ENCODE assay signal across 7 mouse cellular contexts in the genomic region with DNA sequence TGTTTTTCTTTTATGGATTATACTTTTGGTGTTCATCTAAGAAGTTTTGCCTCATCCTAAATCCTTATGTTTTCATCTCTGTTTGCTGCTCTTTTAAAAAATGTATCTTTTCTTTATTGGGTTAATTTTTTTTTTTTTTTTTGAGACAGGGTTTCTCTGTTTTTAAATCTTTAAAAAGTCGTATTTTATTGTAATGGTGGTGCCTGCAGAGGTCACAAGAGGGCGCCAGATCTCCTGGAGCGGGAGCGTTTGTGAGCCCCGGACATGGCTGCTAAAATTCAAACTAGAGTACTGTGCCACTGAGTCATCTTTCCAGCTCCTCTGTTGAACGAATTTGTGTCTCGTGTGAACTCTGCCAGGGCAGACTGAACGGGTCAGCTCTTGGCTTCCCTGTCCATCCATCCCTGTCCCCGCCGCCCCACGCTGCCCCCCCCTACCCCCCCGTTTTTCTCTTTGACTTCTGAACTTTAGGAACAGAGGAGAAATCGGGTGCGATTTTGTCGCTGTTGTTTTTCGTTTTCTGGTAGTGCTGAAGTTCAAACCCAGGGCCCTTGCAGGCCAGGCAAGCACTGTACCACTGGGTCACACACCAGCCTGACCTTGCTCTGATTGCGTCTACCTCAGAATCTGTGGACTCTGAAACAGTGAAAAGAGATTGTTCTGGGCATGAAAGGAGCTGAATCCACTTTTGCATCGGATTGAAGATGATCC. TPM values are rescaled to one million over a fixed set of nuclear protein-coding genes. Genes with fewer than 3 reads are reported as not detected.
A peak's percentile ranks its signal among the peaks of the same experiment; 100 is the strongest.
DNase-seq lines count a peak whose midpoint lies in the region; ATAC-seq and TF ChIP-seq lines count a peak whose summit lies in the region.

No protein-coding gene starts in this region.

- H3K27ac ChIP-seq in forebrain, postnatal 0 days (ENCODE audit: low read depth, low read length), result no peak overlapping the region
- no peak overlapping the region for H3K27ac ChIP-seq in hindbrain, embryonic 13.5 days
- H3K27ac ChIP-seq in left cerebral cortex, adult 2 months, result no peak overlapping the region
- peak overlapping the region; percentile 99 for H3K27ac ChIP-seq in macrophage

- peak overlapping the region; percentile 22; the same call in 1 of the 2 replicates for H3K4me3 ChIP-seq in forebrain, postnatal 0 days (ENCODE audit: low read depth, low read length)
- peak overlapping the region; percentile 30 for H3K4me3 ChIP-seq in hindbrain, embryonic 13.5 days
- no peak overlapping the region for H3K4me3 ChIP-seq in left cerebral cortex, adult 2 months
- H3K4me3 ChIP-seq in macrophage (ENCODE audit: inconsistent target), result peak overlapping the region; percentile 81

- H3K4me1 ChIP-seq in forebrain, postnatal 0 days (ENCODE audit: insufficient read depth), result no peaks in the 10 kb centered on the region
- peaks cover 4% of the 10 kb centered on the region for H3K4me1 ChIP-seq in hindbrain, embryonic 13.5 days (replicated peaks)

- H3K9me3 ChIP-seq in forebrain, postnatal 0 days (ENCODE audit: low read length), result no peaks in the 10 kb centered on the region
- H3K9me3 ChIP-seq in hindbrain, embryonic 13.5 days, result no peaks in the 10 kb centered on the region

- ATAC-seq in forebrain, postnatal 0 days, result peak; percentile 62
- ATAC-seq in hindbrain, embryonic 13.5 days (ENCODE audit: low FRiP score), result no peak

- peak; percentile 92 for DNase-seq in NIH3T3 (ENCODE audit: low read depth)
- peak; percentile 48 to 57 for DNase-seq in cerebellum, adult 18-20 months
- DNase-seq in forebrain, postnatal 0 days, result peak; percentile 77
- DNase-seq in left cerebral cortex, adult 2 months (ENCODE audit: extremely low spot score in 1 of 2, low spot score in 2 of 2), result peak; percentile 53 to 60
- peak; percentile 55 for DNase-seq in right cerebral cortex, adult 18-20 months

- TF ChIP-seq CTCF in forebrain, postnatal 0 days (IDR thresholded peaks at IDR 0.05; ENCODE audit: low read depth), result peak; percentile 71
- peak; percentile 78 for TF ChIP-seq CTCF in left cerebral cortex, adult 2 months (IDR thresholded peaks at IDR 0.05)

- H3K27me3 ChIP-seq in forebrain, postnatal 0 days (ENCODE audit: insufficient read depth, low read length), result 0 out of 2 replicates have a peak, but pooled peaks cover 5% of the 10 kb centered on the region
- peaks cover 32% of the 10 kb centered on the region for H3K27me3 ChIP-seq in hindbrain, embryonic 13.5 days

- WGBS in forebrain, postnatal 0 days, result 12% methylated on average over 18 of the region's 18 CpGs
- 16% methylated on average over 18 of the region's 18 CpGs for WGBS in hindbrain, embryonic 13.5 days
- 17% methylated on average over 14 of the region's 18 CpGs for WGBS in macrophage (ENCODE audit: missing documents)

- H3K9ac ChIP-seq in forebrain, postnatal 0 days, result no peak overlapping the region
- H3K9ac ChIP-seq in hindbrain, embryonic 13.5 days, result 0 out of 2 replicates have a peak overlapping the region, but pooled peaks have one; percentile 46

- intact Hi-C loops in left cerebral cortex, adult 2 months (cut with DNase I), result no loop called here

- peaks cover 87% of the 10 kb centered on the region for H3K79me2 ChIP-seq in macrophage (ENCODE audit: inconsistent target)

- no peaks in the 10 kb centered on the region for H3K36me3 ChIP-seq in forebrain, postnatal 0 days (ENCODE audit: insufficient read depth)
- no peaks in the 10 kb centered on the region for H3K36me3 ChIP-seq in hindbrain, embryonic 13.5 days
- peaks cover 29% of the 10 kb centered on the region; the same call in 1 of the 2 replicates for H3K36me3 ChIP-seq in macrophage (ENCODE audit: inconsistent target)

- H3K4me2 ChIP-seq in forebrain, postnatal 0 days (ENCODE audit: low read depth), result peak overlapping the region; percentile 40
- peak overlapping the region; percentile 48 for H3K4me2 ChIP-seq in hindbrain, embryonic 13.5 days

RNA-seq across cellular contexts. Expression of gene Gpnmb, which starts 3.3 kb away (rescaled TPM):
- 0.92 and 1.6 TPM in 2 replicates for total RNA-seq in forebrain, postnatal 0 days (2014; rRNA removed)
- polyA plus RNA-seq in forebrain, postnatal 0 days (2015; fragmentation: Nextera tagmentation; extraction: Ambion mirVana), result 1.4 and 1.8 TPM in 2 replicates
- polyA plus RNA-seq in hindbrain, embryonic 13.5 days (2015; fragmentation: Nextera tagmentation; extraction: Ambion mirVana), result 0.12 and 0.16 TPM in 2 replicates
- 1 to 10 TPM; 1.3 to 2.5 TPM for total RNA-seq in left cerebral cortex, adult 2 months (2021)
- total RNA-seq in macrophage (2018; cell fraction: chromatin; rRNA removed), result 1,000 to 10,000 TPM; 1,267 to 6,629 (median 3,617) TPM
- over 10,000 TPM in 5 of 26 experiments, 1,000 to 10,000 TPM in 21; 4,123 to 12,103 (median 7,089) TPM for total RNA-seq in macrophage (2018; cell fraction: cytosol; rRNA removed)
- over 10,000 TPM in 11 of 26 experiments, 1,000 to 10,000 TPM in 15; 3,188 to 14,258 (median 7,841) TPM for total RNA-seq in macrophage (2018; cell fraction: nucleus; rRNA removed)
- polyA plus RNA-seq in macrophage (2018), result 10,016 to 46,211 TPM (median 10,775 TPM) in 3 replicates

RNA-seq across cellular contexts. Expression of gene Malsu1, which starts 34.0 kb away (rescaled TPM):
- 25.5 and 28.0 TPM in 2 replicates for total RNA-seq in forebrain, postnatal 0 days (2014; rRNA removed)
- polyA plus RNA-seq in forebrain, postnatal 0 days (2015; fragmentation: Nextera tagmentation; extraction: Ambion mirVana), result 87.3 and 108 TPM in 2 replicates
- polyA plus RNA-seq in hindbrain, embryonic 13.5 days (2015; fragmentation: Nextera tagmentation; extraction: Ambion mirVana), result 60.7 and 73.6 TPM in 2 replicates
- 10 to 100 TPM; 25.9 to 30.6 TPM for total RNA-seq in left cerebral cortex, adult 2 months (2021)
- 100 to 1,000 TPM in 18 of 26 experiments, 10 to 100 TPM in 8; 57.4 to 282 (median 136) TPM for total RNA-seq in macrophage (2018; cell fraction: chromatin; rRNA removed)
- total RNA-seq in macrophage (2018; cell fraction: cytosol; rRNA removed), result 10 to 100 TPM in 6 of 26 experiments, 1 to 10 TPM in 20; 3.7 to 18.0 (median 7.4) TPM
- 100 to 1,000 TPM in 6 of 26 experiments, 10 to 100 TPM in 20; 28.0 to 161 (median 73.3) TPM for total RNA-seq in macrophage (2018; cell fraction: nucleus; rRNA removed)
- 5.1 to 8.2 TPM (median 5.4 TPM) in 3 replicates for polyA plus RNA-seq in macrophage (2018)

RNA-seq across cellular contexts. Expression of gene Svs1, which starts 53.0 kb away (rescaled TPM):
- total RNA-seq in forebrain, postnatal 0 days (2014; rRNA removed), result not detected in 2 replicates
- not detected in 2 replicates for polyA plus RNA-seq in forebrain, postnatal 0 days (2015; fragmentation: Nextera tagmentation; extraction: Ambion mirVana)
- not detected in 2 replicates for polyA plus RNA-seq in hindbrain, embryonic 13.5 days (2015; fragmentation: Nextera tagmentation; extraction: Ambion mirVana)
- not detected for total RNA-seq in left cerebral cortex, adult 2 months (2021)
- not detected for total RNA-seq in macrophage (2018; cell fraction: chromatin; rRNA removed)
- not detected for total RNA-seq in macrophage (2018; cell fraction: cytosol; rRNA removed)
- total RNA-seq in macrophage (2018; cell fraction: nucleus; rRNA removed), result not detected
- not detected in 3 replicates for polyA plus RNA-seq in macrophage (2018)

Comparison
In these comparisons a context has a peak if more than half of its experiments do, and no peak if none do; other contexts are left out.
1. RNA of gene Gpnmb, which starts 3.3 kb away (polyA plus RNA-seq): 10,016 to 46,211 TPM in macrophage; 1.4 to 1.8 TPM in forebrain, postnatal 0 days and 0.12 to 0.16 TPM in hindbrain, embryonic 13.5 days; every median in the first group is over 1,000 times any median in the second.
2. Peak in every context shown above with its lines, with median percentiles within 50 percentile points of each other: DNase-seq.